Mouse (Mus musculus) spleen, adult 2 months (tissue): ENCODE results near the gene Npas3.

Source experiments
- CTCF ChIP-seq: fragments of 200-500 bp; IDR thresholded peaks from 2 replicates; pipeline ENCODE4 v1.5.1; 2011; ENCODE audit warnings: mild to moderate bottlenecking, inconsistent platforms; ENCODE audit not compliant: insufficient read depth, insufficient read length, insufficient replicate concordance; ENCODE audit errors: extremely low read depth
- POLR2A ChIP-seq: fragments of 200-500 bp; IDR thresholded peaks from 2 replicates; pipeline ENCODE4 v1.6.1; 2011; ENCODE audit warnings: low read depth, low read length, inconsistent platforms

DNA sequence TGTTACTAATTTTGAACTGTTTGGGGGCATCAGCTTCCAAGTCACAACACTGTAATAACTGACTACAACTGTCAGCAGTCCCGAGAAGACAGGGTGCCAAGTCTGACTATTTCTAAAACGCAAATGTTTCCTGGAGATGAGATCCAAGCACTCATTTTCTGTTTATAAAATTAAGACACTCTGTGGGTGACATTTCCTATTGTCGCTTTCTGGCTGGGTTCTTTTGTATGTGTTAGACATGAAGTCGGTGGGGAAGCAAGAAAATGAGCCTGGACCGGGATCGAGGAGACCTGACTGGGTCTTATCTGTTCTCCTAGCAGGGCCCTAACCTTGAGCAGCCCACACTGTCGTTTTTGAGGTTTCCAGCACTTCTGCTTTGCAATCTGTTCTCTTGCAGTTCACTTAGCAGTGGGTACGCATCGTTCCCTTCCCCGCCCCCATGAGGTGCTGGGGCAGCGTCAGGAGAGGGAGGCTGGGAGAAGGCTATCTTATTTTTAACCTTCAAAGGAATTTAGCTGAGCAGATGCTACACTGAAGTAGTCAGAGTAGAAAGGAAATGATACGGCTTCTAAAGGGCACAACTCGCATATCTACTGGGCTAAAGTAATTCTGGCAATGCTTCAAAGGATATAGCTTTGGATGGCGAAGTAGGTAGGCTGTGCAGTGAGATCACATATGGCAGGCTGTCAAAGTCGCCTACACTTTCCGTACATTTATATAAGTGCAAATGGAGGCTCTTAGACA lies 593.6 kb downstream of the Npas3 start:
- TF ChIP-seq POLR2A (no peak), CTCF (no peak)
